18 mouse cellular contexts compared by ENCODE assay signal in the genomic region with DNA sequence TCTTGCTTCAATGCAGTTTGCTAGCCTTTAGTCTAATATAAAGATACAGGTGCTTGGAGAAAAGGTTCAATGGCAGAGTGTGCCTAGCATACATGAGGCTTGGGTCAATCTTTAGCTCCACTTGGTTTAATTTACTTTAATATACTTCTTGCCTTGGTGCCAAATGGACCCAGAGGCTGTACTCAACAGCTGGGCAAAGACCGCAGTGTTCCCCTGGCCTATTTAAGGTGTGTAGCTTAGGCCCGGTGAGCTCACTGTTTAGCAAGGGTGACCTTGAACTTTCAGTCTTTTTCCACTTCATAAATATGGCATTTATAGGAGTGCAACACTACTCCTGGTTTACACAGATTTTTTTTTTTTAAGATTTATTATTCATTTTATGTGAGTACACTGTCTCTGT. TPM values are rescaled to one million over a fixed set of nuclear protein-coding genes. Genes with fewer than 3 reads are reported as not detected.
"Had no signal": no experiment of that assay in that cellular context is flagged by ENCODE, and none has a peak within 500 bp of the region (broad histone marks: within the 10 kb centered on the region; RNA-seq: fewer than 3 reads in every experiment).

No protein-coding gene starts in this region.

- H3K36me3 ChIP-seq: intestine, embryonic 15.5 days had no signal

- H3K4me1 ChIP-seq: intestine, embryonic 15.5 days; limb, embryonic 10.5 days; limb, embryonic 13.5 days; liver, embryonic 12.5 days; liver, embryonic 15.5 days had no signal

- H3K4me2 ChIP-seq: intestine, embryonic 15.5 days; limb, embryonic 13.5 days; liver, embryonic 12.5 days; liver, embryonic 15.5 days; midbrain, embryonic 11.5 days had no signal

- H3K27ac ChIP-seq: intestine, embryonic 15.5 days; kidney, postnatal 0 days; layer of hippocampus, adult 2 months; limb, embryonic 10.5 days; limb, embryonic 13.5 days; liver, embryonic 12.5 days; liver, embryonic 15.5 days had no signal

- H3K27me3 ChIP-seq: intestine, embryonic 15.5 days; limb, embryonic 13.5 days; liver, embryonic 12.5 days; liver, embryonic 15.5 days had no signal

- H3K9ac ChIP-seq: intestine, embryonic 15.5 days; limb, embryonic 13.5 days; liver, embryonic 12.5 days; liver, embryonic 15.5 days had no signal

- ATAC-seq: hindbrain, embryonic 16.5 days; intestine, embryonic 15.5 days; liver, embryonic 12.5 days had no signal

- H3K9me3 ChIP-seq: intestine, embryonic 15.5 days; limb, embryonic 10.5 days; limb, embryonic 13.5 days; liver, embryonic 12.5 days; liver, embryonic 15.5 days had no signal

- H3K4me3 ChIP-seq: intestine, embryonic 15.5 days; layer of hippocampus, adult 2 months; limb, embryonic 10.5 days; limb, embryonic 13.5 days; liver, embryonic 12.5 days; liver, embryonic 15.5 days had no signal

- DNase-seq: layer of hippocampus, adult 9-11 months; lung, adult 2 months; lung, postnatal 14 days; lung, postnatal 4 days; midbrain, embryonic 14.5 days; thymus, adult 18-20 months; thymus, postnatal 36 days had no signal

RNA-seq across cellular contexts. Expression of a gene that starts 57.9 kb away (rescaled TPM):
- total RNA-seq: megakaryocyte progenitor cell, adult 5-6 weeks; megakaryocyte-erythroid progenitor cell, adult 5-6 weeks had no signal
